ENCODE assay signal across 8 mouse cellular contexts in genomic region chr9:48835631-48836565, GRCm38 (mm10). TPM values are rescaled to one million over a fixed set of nuclear protein-coding genes. Genes with fewer than 3 reads are reported as not detected.
DNase-seq lines count a peak whose midpoint lies in the region; ATAC-seq lines count a peak whose summit lies in the region.

TSS of gene Zbtb16 (minus strand) at chr9:48836222.

- peak within 1 kb of the TSS; percentile 82 for H3K27ac ChIP-seq in hindbrain, embryonic 11.5 days (ENCODE audit: low read depth, low read length)

- H3K9me3 ChIP-seq in hindbrain, embryonic 11.5 days (ENCODE audit: control insufficient read depth, low read length), result no peaks in the 10 kb centered on the region

- H3K4me3 ChIP-seq in hindbrain, embryonic 11.5 days (ENCODE audit: low read depth, low read length), result peak within 1 kb of the TSS; percentile 84

- no peaks in the 10 kb centered on the region for H3K27me3 ChIP-seq in hindbrain, embryonic 11.5 days (ENCODE audit: control insufficient read depth, insufficient read depth, low read length)

- peak within 1 kb of the TSS; percentile 77 for H3K9ac ChIP-seq in hindbrain, embryonic 11.5 days (ENCODE audit: low read depth, low read length)

- H3K4me1 ChIP-seq in hindbrain, embryonic 11.5 days (replicated peaks; ENCODE audit: control insufficient read depth, insufficient read depth, low read length), result peaks cover 10% of the 10 kb centered on the region; the same call in 1 of the 2 replicates

- H3K4me2 ChIP-seq in hindbrain, embryonic 11.5 days (replicated peaks; ENCODE audit: low read depth, low read length), result peak within 1 kb of the TSS; percentile 96

- peak; percentile 92 for DNase-seq in ZHBTc4 (ENCODE audit: low read depth, low spot score)
- DNase-seq in cerebellum, postnatal 14 days, result peak; percentile 84 to 87
- DNase-seq in frontal cortex, postnatal 25 days (ENCODE audit: low spot score in 2 of 2), result peak; percentile 50 to 65
- peak; percentile 89 for DNase-seq in hindbrain, embryonic 11.5 days (ENCODE audit: low spot score)
- peak; percentile 86 to 89 for DNase-seq in layer of hippocampus, postnatal 36 days
- DNase-seq in lung, postnatal 10 days, result peak; percentile 88
- DNase-seq in ovary, postnatal 36 days (ENCODE audit: low spot score), result peak; percentile 84
- DNase-seq in urinary bladder, postnatal 14 days (ENCODE audit: low spot score), result peak; percentile 87

- peaks cover 4% of the 10 kb centered on the region for H3K36me3 ChIP-seq in hindbrain, embryonic 11.5 days (ENCODE audit: control insufficient read depth, insufficient read depth, low read length)

- under 1% methylated on average over 56 of the region's 78 CpGs for WGBS in hindbrain, embryonic 11.5 days

- peak; percentile 90 for ATAC-seq in hindbrain, embryonic 11.5 days (ENCODE audit: low FRiP score)

RNA-seq across cellular contexts. Expression of gene Zbtb16, which starts in this region (rescaled TPM):
- polyA plus RNA-seq in hindbrain, embryonic 11.5 days (2014; fragmentation: Nextera tagmentation; extraction: Ambion mirVana), result 8.4 and 10.6 TPM in 2 replicates
- 100 to 1,000 TPM; 104 to 149 TPM for total RNA-seq in layer of hippocampus, postnatal 36 days (2021)

Comparison
In these comparisons a context has a peak if more than half of its experiments do, and no peak if none do; other contexts are left out.
1. Peak in every context shown above with its lines: DNase-seq, ATAC-seq, H3K4me3 ChIP-seq and H3K27ac ChIP-seq.